16 mouse cellular contexts compared by ENCODE assay signal in genomic region chr4:57730801-57731598, GRCm38 (mm10). TPM values are rescaled to one million over a fixed set of nuclear protein-coding genes. Genes with fewer than 3 reads are reported as not detected.
A peak's percentile ranks its signal among the peaks of the same experiment; 100 is the strongest.
DNase-seq lines count a peak whose midpoint lies in the region; ATAC-seq lines count a peak whose summit lies in the region.
"Had no signal": no experiment of that assay in that cellular context is flagged by ENCODE, and none has a peak within 500 bp of the region (broad histone marks: within the 10 kb centered on the region; RNA-seq: fewer than 3 reads in every experiment).

No protein-coding gene starts in this region.

- no peak for ATAC-seq in heart, embryonic 16.5 days (replicated peaks; ENCODE audit: extremely low read depth, insufficient read depth, low FRiP score)
- no peak for ATAC-seq in midbrain, embryonic 13.5 days
- ATAC-seq: hindbrain, embryonic 16.5 days had no signal

- H3K4me2 ChIP-seq in heart, embryonic 16.5 days (ENCODE audit: low read depth, low read length), result no peak overlapping the region
- no peak overlapping the region for H3K4me2 ChIP-seq in midbrain, embryonic 13.5 days (replicated peaks)
- H3K4me2 ChIP-seq: forebrain, embryonic 12.5 days; limb, embryonic 12.5 days had no signal

- peaks cover 22% of the 10 kb centered on the region for H3K4me1 ChIP-seq in heart, embryonic 16.5 days (ENCODE audit: control insufficient read depth, insufficient read depth, low read length)
- H3K4me1 ChIP-seq in midbrain, embryonic 13.5 days (replicated peaks), result no peaks in the 10 kb centered on the region
- H3K4me1 ChIP-seq: forebrain, embryonic 12.5 days; limb, embryonic 12.5 days had no signal

- peak overlapping the region; percentile 9; the same call in 1 of the 2 replicates for H3K27ac ChIP-seq in heart, embryonic 16.5 days (ENCODE audit: low read length)
- H3K27ac ChIP-seq in midbrain, embryonic 13.5 days, result no peak overlapping the region
- H3K27ac ChIP-seq: forebrain, embryonic 12.5 days; limb, embryonic 12.5 days; stomach, postnatal 0 days had no signal

- WGBS in heart, embryonic 16.5 days, result 64% methylated on average over 11 of the region's 11 CpGs
- 82% methylated on average over 11 of the region's 11 CpGs for WGBS in midbrain, embryonic 13.5 days

- H3K9ac ChIP-seq in heart, embryonic 16.5 days (ENCODE audit: low read length), result no peak overlapping the region
- no peak overlapping the region for H3K9ac ChIP-seq in midbrain, embryonic 13.5 days (replicated peaks)
- H3K9ac ChIP-seq: forebrain, embryonic 12.5 days; limb, embryonic 12.5 days had no signal

- H3K9me3 ChIP-seq in heart, embryonic 16.5 days (replicated peaks; ENCODE audit: control insufficient read depth, low read length), result peaks cover 8% of the 10 kb centered on the region
- no peaks in the 10 kb centered on the region for H3K9me3 ChIP-seq in midbrain, embryonic 13.5 days
- H3K9me3 ChIP-seq: forebrain, embryonic 12.5 days; limb, embryonic 12.5 days had no signal

- no peak for DNase-seq in heart, postnatal 4 days
- DNase-seq in thymus, postnatal 0 days (ENCODE audit: low spot score), result peak; percentile 60
- no peak for DNase-seq in thymus, postnatal 14 days
- DNase-seq in fibroblast of lung, adult 2 months (ENCODE audit: low read depth), result peak; percentile 32
- DNase-seq in thymus, postnatal 4 days, result peak; percentile 50
- no peak for DNase-seq in right cerebral cortex, adult 2 months (ENCODE audit: low spot score in 2 of 2)
- DNase-seq: embryo, embryonic 11 days; lung, postnatal 14 days; right cerebral cortex, postnatal 14 days had no signal

- H3K4me3 ChIP-seq in heart, embryonic 16.5 days (ENCODE audit: low read length), result no peak overlapping the region
- no peak overlapping the region for H3K4me3 ChIP-seq in midbrain, embryonic 13.5 days (replicated peaks)
- H3K4me3 ChIP-seq: forebrain, embryonic 12.5 days; limb, embryonic 12.5 days had no signal

- peaks cover 8% of the 10 kb centered on the region for H3K36me3 ChIP-seq in heart, embryonic 16.5 days (ENCODE audit: control insufficient read depth, insufficient read depth)
- no peaks in the 10 kb centered on the region for H3K36me3 ChIP-seq in midbrain, embryonic 13.5 days
- H3K36me3 ChIP-seq: forebrain, embryonic 12.5 days; limb, embryonic 12.5 days had no signal

- H3K27me3 ChIP-seq in heart, embryonic 16.5 days (ENCODE audit: control insufficient read depth, insufficient read depth, low read length), result no peaks in the 10 kb centered on the region
- no peaks in the 10 kb centered on the region for H3K27me3 ChIP-seq in midbrain, embryonic 13.5 days
- H3K27me3 ChIP-seq: forebrain, embryonic 12.5 days; limb, embryonic 12.5 days had no signal

RNA-seq across cellular contexts. Expression of gene Akap2, which starts 13.5 kb away (rescaled TPM):
- polyA plus RNA-seq in heart, embryonic 16.5 days (2015; fragmentation: Nextera tagmentation; extraction: Ambion mirVana), result 42.4 and 53.8 TPM in 2 replicates
- 100 to 1,000 TPM; 160 TPM for total RNA-seq in heart, postnatal 4 days (2021)
- 37.6 and 41.5 TPM in 2 replicates for polyA plus RNA-seq in thymus, postnatal 0 days (2015; fragmentation: Nextera tagmentation; extraction: Ambion mirVana)
- polyA plus RNA-seq in midbrain, embryonic 13.5 days (2015; fragmentation: Nextera tagmentation; extraction: Ambion mirVana), result 12.1 and 12.3 TPM in 2 replicates
- total RNA-seq: granulocyte monocyte progenitor cell, adult 5-6 weeks had no signal

Comparison
In these comparisons a context has a peak if more than half of its experiments do, and no peak if none do; other contexts are left out.
1. DNase-seq: peak in thymus, postnatal 0 days (single experiment), fibroblast of lung, adult 2 months (single experiment) and thymus, postnatal 4 days (single experiment); none in heart, postnatal 4 days (single experiment), thymus, postnatal 14 days (single experiment) and right cerebral cortex, adult 2 months (0 of 2).